8 mouse cellular contexts compared by ENCODE assay signal in the genomic region with DNA sequence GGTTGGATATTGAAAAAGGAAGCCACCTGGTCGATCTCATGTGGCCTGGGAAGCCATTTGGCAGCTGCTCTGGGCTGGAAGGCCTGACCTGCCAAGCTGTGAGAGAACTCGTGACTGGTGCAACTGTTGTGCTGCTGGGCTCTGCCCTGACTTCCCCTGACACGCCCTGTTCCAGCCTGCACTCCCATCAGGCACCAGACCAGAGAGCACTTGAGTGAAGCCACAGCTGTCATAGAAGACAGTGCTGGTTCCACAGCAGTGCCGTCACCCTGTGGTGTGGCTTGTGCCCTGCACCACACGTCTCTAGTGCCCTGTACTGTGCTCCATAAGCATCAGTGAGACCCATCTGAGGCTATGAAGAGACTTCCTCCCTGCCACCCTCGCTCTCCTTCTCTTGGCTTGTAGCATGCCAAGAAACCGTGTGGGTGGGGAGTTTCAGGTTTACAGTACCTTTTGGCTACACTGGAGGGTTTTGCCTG.
A peak's percentile ranks its signal among the peaks of the same experiment; 100 is the strongest.
DNase-seq lines count a peak whose midpoint lies in the region; ATAC-seq and TF ChIP-seq lines count a peak whose summit lies in the region.

No protein-coding gene starts in this region.

- peak; percentile 22; the same call in 1 of the 2 replicates for TF ChIP-seq CTCF in gastrocnemius, adult 2 months (IDR thresholded peaks at IDR 0.05)
- no peak for TF ChIP-seq CTCF in midbrain, postnatal 0 days (IDR thresholded peaks at IDR 0.05)

- H3K9me3 ChIP-seq in forebrain, embryonic 14.5 days (replicated peaks; ENCODE audit: control insufficient read depth, low read length), result no peaks in the 10 kb centered on the region
- no peaks in the 10 kb centered on the region for H3K9me3 ChIP-seq in midbrain, postnatal 0 days (ENCODE audit: low read length)

- no peak overlapping the region for H3K4me2 ChIP-seq in forebrain, embryonic 14.5 days (ENCODE audit: low read length)
- H3K4me2 ChIP-seq in midbrain, postnatal 0 days (ENCODE audit: low read depth, low read length, poor library complexity, severe bottlenecking), result no peak overlapping the region

- intact Hi-C loops in gastrocnemius, adult 2 months (cut with DNase I), result loop anchor here (1.0 to 5.0 kb wide), 2 partner anchors 16 to 320 kb away; no protein-coding TSS in a partner anchor

- no peak overlapping the region for H3K4me3 ChIP-seq in gastrocnemius, adult 2 months
- no peak overlapping the region for H3K4me3 ChIP-seq in forebrain, embryonic 14.5 days (ENCODE audit: low read depth, low read length)
- H3K4me3 ChIP-seq in midbrain, postnatal 0 days (ENCODE audit: low read depth, low read length), result no peak overlapping the region

- H3K36me3 ChIP-seq in forebrain, embryonic 14.5 days (ENCODE audit: control insufficient read depth, insufficient read depth, low read length), result no peaks in the 10 kb centered on the region
- no peaks in the 10 kb centered on the region for H3K36me3 ChIP-seq in midbrain, postnatal 0 days (ENCODE audit: insufficient read depth, low read length)

- 84% methylated on average over 7 of the region's 7 CpGs for WGBS in forebrain, embryonic 14.5 days
- WGBS in midbrain, postnatal 0 days, result 80% methylated on average over 7 of the region's 7 CpGs

- H3K4me1 ChIP-seq in forebrain, embryonic 14.5 days (ENCODE audit: control insufficient read depth, insufficient read depth, low read length), result no peaks in the 10 kb centered on the region
- no peaks in the 10 kb centered on the region; the same call in 1 of the 2 replicates for H3K4me1 ChIP-seq in midbrain, postnatal 0 days (ENCODE audit: insufficient read depth, low read length)

- ATAC-seq in forebrain, embryonic 14.5 days, result no peak
- no peak for ATAC-seq in midbrain, postnatal 0 days (ENCODE audit: low FRiP score)

- H3K27ac ChIP-seq in gastrocnemius, adult 2 months, result peak overlapping the region; percentile 86
- no peak overlapping the region for H3K27ac ChIP-seq in forebrain, embryonic 14.5 days (ENCODE audit: low read depth, low read length)
- no peak overlapping the region for H3K27ac ChIP-seq in midbrain, postnatal 0 days (ENCODE audit: low read depth, low read length)

- no peak overlapping the region for H3K9ac ChIP-seq in forebrain, embryonic 14.5 days (ENCODE audit: low read length)
- no peak overlapping the region for H3K9ac ChIP-seq in midbrain, postnatal 0 days (replicated peaks; ENCODE audit: low read length, poor library complexity, severe bottlenecking)

- H3K27me3 ChIP-seq in forebrain, embryonic 14.5 days (replicated peaks; ENCODE audit: control insufficient read depth, insufficient read depth, low read length), result no peaks in the 10 kb centered on the region
- H3K27me3 ChIP-seq in midbrain, postnatal 0 days (ENCODE audit: insufficient read depth, low read length), result no peaks in the 10 kb centered on the region

- peak; percentile 58 for DNase-seq in layer of hippocampus, adult 11-12 months (ENCODE audit: low spot score)
- DNase-seq in layer of hippocampus, adult 9-10 months (ENCODE audit: low spot score), result no peak
- peak; percentile 26 for DNase-seq in NIH3T3 (ENCODE audit: low read depth)
- DNase-seq in gastrocnemius, adult 2 months, result peak; percentile 85
- DNase-seq in kidney, postnatal 25 days, result peak; percentile 39 to 82
- peak; percentile 23 to 40 for DNase-seq in monocyte, adult 2 months (ENCODE audit: low read depth in 1 of 2, low spot score in 2 of 2)
- DNase-seq in forebrain, embryonic 14.5 days (ENCODE audit: low spot score), result no peak
- DNase-seq in midbrain, postnatal 0 days (ENCODE audit: low spot score), result no peak

Comparison
In these comparisons a context has a peak if more than half of its experiments do, and no peak if none do; other contexts are left out.
1. DNase-seq: peak in layer of hippocampus, adult 11-12 months (single experiment), NIH3T3 (single experiment), gastrocnemius, adult 2 months (single experiment), kidney, postnatal 25 days (2 of 2) and monocyte, adult 2 months (2 of 2); none in layer of hippocampus, adult 9-10 months (single experiment), forebrain, embryonic 14.5 days (single experiment) and midbrain, postnatal 0 days (single experiment).